Mouse (Mus musculus) c-Kit-positive CD71-negative TER-119-negative erythroid progenitor cells, embryonic 14.5 days (primary cell): ENCODE data around the gene Tst.

Experiments
- DNase-seq: peaks from one replicate; pipeline ENCODE4 v3.0.0-alpha.2; 2013; ENCODE audit warnings: low read depth

Tst gene

GRCm38 (mm10) chr15:78405517-78406211 is at the start of gene Tst:
Gene Tst (minus strand): TSS chr15:78405907.
- DNase-seq = peak; percentile 58

- DNase-seq = no peak
Observed at GRCm38 (mm10) chr15:78455168-78455567, 49.5 kb upstream of the Tst start.

GRCm38 (mm10) chr15:78452929-78453328 is 47.2 kb upstream of the Tst start:
- DNase-seq = no peak

- DNase-seq = no peak
Observed at GRCm38 (mm10) chr15:78451201-78451600, 45.5 kb upstream of the Tst start.

GRCm38 (mm10) chr15:78450419-78450768 is 44.7 kb upstream of the Tst start:
- no peak for DNase-seq

GRCm38 (mm10) chr15:78449694-78450418 is 44.1 kb upstream of the Tst start:
- peak; percentile 80 for DNase-seq

GRCm38 (mm10) chr15:78449131-78449530 is 43.4 kb upstream of the Tst start:
- no peak for DNase-seq

GRCm38 (mm10) chr15:78447746-78448535 is 42.2 kb upstream of the Tst start:
- peak; percentile 92 for DNase-seq

GRCm38 (mm10) chr15:78447121-78447520 is 41.4 kb upstream of the Tst start:
- no peak for DNase-seq

- no peak for DNase-seq
Observed at GRCm38 (mm10) chr15:78443857-78444256, 38.1 kb upstream of the Tst start.

- DNase-seq = no peak
Observed at GRCm38 (mm10) chr15:78442231-78442630, 36.5 kb upstream of the Tst start.

- no peak for DNase-seq
Observed at GRCm38 (mm10) chr15:78438973-78439372, 33.3 kb upstream of the Tst start.

GRCm38 (mm10) chr15:78438505-78438904 is 32.8 kb upstream of the Tst start:
- DNase-seq = no peak

- DNase-seq = no peak
Observed at GRCm38 (mm10) chr15:78438018-78438394, 32.3 kb upstream of the Tst start.

- DNase-seq = no peak
Observed at GRCm38 (mm10) chr15:78437237-78438017, 31.7 kb upstream of the Tst start.

- no peak for DNase-seq
Observed at GRCm38 (mm10) chr15:78436380-78437192, 30.9 kb upstream of the Tst start.

GRCm38 (mm10) chr15:78435681-78436080 is 30.0 kb upstream of the Tst start:
- no peak for DNase-seq

- no peak for DNase-seq
Observed at GRCm38 (mm10) chr15:78434896-78435520, 29.3 kb upstream of the Tst start.

GRCm38 (mm10) chr15:78431541-78432121 is 25.9 kb upstream of the Tst start:
- no peak for DNase-seq

- no peak for DNase-seq
Observed at GRCm38 (mm10) chr15:78430874-78431273, 25.2 kb upstream of the Tst start.
